In genomic region chr16:96971768-96972167, GRCm38 (mm10) we compare ENCODE assay signal across 13 mouse cellular contexts.
"Had no signal": no experiment of that assay in that cellular context is flagged by ENCODE, and none has a peak within 500 bp of the region (broad histone marks: within the 10 kb centered on the region; RNA-seq: fewer than 3 reads in every experiment).

No protein-coding gene starts in this region.

- H3K4me3 ChIP-seq: left cerebral cortex, adult 2 months; limb, embryonic 15.5 days; liver, embryonic 13.5 days; stomach, embryonic 15.5 days had no signal

- H3K36me3 ChIP-seq: limb, embryonic 15.5 days; liver, embryonic 13.5 days; stomach, embryonic 15.5 days had no signal

- H3K4me1 ChIP-seq: limb, embryonic 15.5 days; stomach, embryonic 15.5 days had no signal

- H3K27me3 ChIP-seq: limb, embryonic 15.5 days; liver, embryonic 13.5 days; stomach, embryonic 15.5 days had no signal

- H3K9ac ChIP-seq: limb, embryonic 15.5 days; liver, embryonic 13.5 days; stomach, embryonic 15.5 days had no signal

- DNase-seq: kidney, adult 8-10 months; kidney, postnatal 25 days; liver, embryonic 13.5 days; lung, adult 2 months; lung, postnatal 36 days; retina, postnatal 1 day; thymus, adult 2 months; thymus, postnatal 25 days had no signal

- H3K9me3 ChIP-seq: limb, embryonic 15.5 days; liver, embryonic 13.5 days; stomach, embryonic 15.5 days had no signal

- H3K4me2 ChIP-seq: limb, embryonic 15.5 days; liver, embryonic 13.5 days; stomach, embryonic 15.5 days had no signal

- H3K27ac ChIP-seq: left cerebral cortex, adult 2 months; limb, embryonic 15.5 days; liver, embryonic 13.5 days; stomach, embryonic 15.5 days had no signal

- ATAC-seq: intestine, postnatal 0 days; lung, postnatal 0 days had no signal
